Mouse (Mus musculus) kidney, postnatal 0 days (tissue): ENCODE results near the gene Atg4a-ps. TPM values are rescaled to one million over a fixed set of nuclear protein-coding genes. Genes with fewer than 3 reads are reported as not detected.

Experiments used
- ATAC-seq: fragments of 200-750 bp; cut with Nextera tagmentation; replicated peaks from 2 replicates; pipeline ENCODE4 v1.8.0; 2017; ENCODE audit warnings: low read depth, moderate number of reproducible peaks, moderate TSS enrichment, moderate library complexity; ENCODE audit not compliant: low FRiP score
- DNase-seq: peaks from one replicate; pipeline ENCODE4 v3.0.0-alpha.2; 2016; ENCODE audit warnings: low spot score
- H3K27ac ChIP-seq: fragments of 300-500 bp; sonication (generic); 2 replicates; pipeline ENCODE4 v1.5.1; 2014; ENCODE audit warnings: mild to moderate bottlenecking
- H3K27me3 ChIP-seq: fragments of 300-500 bp; sonication (generic); 2 replicates; pipeline ENCODE4 v1.6.1; 2014; ENCODE audit warnings: low read length, mixed read lengths; ENCODE audit not compliant: insufficient read depth
- H3K36me3 ChIP-seq: fragments of 300-500 bp; sonication (generic); 2 replicates; pipeline ENCODE4 v1.6.1; 2014; ENCODE audit warnings: low read length, mixed read lengths; ENCODE audit not compliant: insufficient read depth
- H3K4me1 ChIP-seq: fragments of 300-500 bp; sonication (generic); replicated peaks from 2 replicates; pipeline ENCODE4 v1.6.1; 2014; ENCODE audit warnings: antibody characterized with exemption, low read length, mixed read lengths; ENCODE audit not compliant: insufficient read depth
- H3K4me2 ChIP-seq: fragments of 300-500 bp; sonication (generic); 2 replicates; pipeline ENCODE4 v1.6.1; 2014; ENCODE audit warnings: mild to moderate bottlenecking, low read length, moderate library complexity, mixed read lengths
- H3K4me3 ChIP-seq: fragments of 300-500 bp; sonication (generic); replicated peaks from 2 replicates; pipeline ENCODE4 v1.5.1; 2014; ENCODE audit warnings: low read depth, low read length
- H3K9ac ChIP-seq: fragments of 300-500 bp; sonication (generic); 2 replicates; pipeline ENCODE4 v1.6.1; 2014; ENCODE audit warnings: low read depth, low read length
- H3K9me3 ChIP-seq: fragments of 300-500 bp; sonication (generic); replicated peaks from 2 replicates; pipeline ENCODE4 v1.6.1; 2016; ENCODE audit warnings: low read length, inconsistent platforms, mixed read lengths
- CTCF ChIP-seq: IDR thresholded peaks from 2 replicates; pipeline ENCODE4 v1.5.1; 2016; ENCODE audit warnings: antibody characterized with exemption, low read depth, mild to moderate bottlenecking, moderate library complexity
- WGBS: fragments of 180-500 bp; shearing (Covaris S2); extraction: QIAGEN DNeasy Blood & Tissue Kit; methylation state at CpG from one replicate; pipeline ENCODE4 v1.1.7; 2014; 5-methylcytosine and 5-hydroxymethylcytosine counted together
- polyA plus RNA-seq: library from polyadenylated mRNA; unstranded; fragments of >200 nt; fragmentation: Nextera tagmentation; extraction: Ambion mirVana; gene quantifications from 2 replicates; pipeline ENCODE4 v1.2.1, GENCODE M21; 2015

The Atg4a-ps gene
- polyA plus RNA-seq, 1 experiment from 2014 or later, result 0.26 TPM

DNA sequence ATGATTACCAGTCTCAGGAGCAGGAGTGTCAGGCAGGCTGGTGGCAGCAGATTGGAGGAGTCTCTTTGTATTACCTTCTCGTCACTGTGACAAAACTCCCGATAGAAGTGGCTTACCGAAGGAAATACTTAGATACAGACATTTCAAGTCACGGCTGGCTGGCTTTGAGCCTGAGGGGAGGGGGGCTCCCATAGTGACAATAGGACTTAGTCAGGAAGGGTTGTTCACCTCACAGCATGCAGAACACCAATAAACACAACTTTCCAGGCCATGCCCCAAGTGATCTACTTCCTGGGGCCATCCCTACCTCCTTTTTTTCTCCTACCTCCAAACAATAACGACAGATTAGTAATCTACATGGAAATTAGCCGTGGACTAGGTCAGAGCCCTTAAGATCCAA, 32.9 kb upstream of the Atg4a-ps start:
- ATAC-seq (no peak), DNase-seq (no peak)
- Histone ChIP-seq H3K27me3 (no peaks in the 10 kb centered on the region), H3K4me3 (no peak overlapping the region), H3K4me1 (no peaks in the 10 kb centered on the region), H3K9me3 (no peaks in the 10 kb centered on the region), H3K9ac (no peak overlapping the region), H3K36me3 (no peaks in the 10 kb centered on the region), H3K27ac (no peak overlapping the region), H3K4me2 (no peak overlapping the region)
- TF ChIP-seq CTCF, result no peak
- 18% methylated on average over 6 of the region's 6 CpGs for WGBS

DNA sequence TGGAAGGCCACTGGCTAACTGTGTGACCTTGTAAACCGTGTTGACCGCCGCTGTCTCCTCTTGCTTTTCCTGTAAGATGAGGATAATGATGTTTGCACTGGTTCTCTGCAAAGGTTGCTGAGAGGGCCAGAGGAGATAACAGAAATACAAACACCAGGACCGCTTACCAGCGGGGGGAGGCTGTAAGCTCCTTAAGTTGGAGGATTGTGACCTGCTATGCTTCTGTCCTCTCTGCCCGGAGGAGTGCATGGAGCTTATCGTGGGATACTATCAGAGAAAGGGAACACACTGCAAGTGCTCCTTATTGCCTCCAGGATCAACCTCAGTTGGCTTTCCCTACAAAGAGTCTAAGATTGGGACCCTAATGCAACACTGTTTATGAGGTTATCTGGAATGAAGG, 26.8 kb upstream of the Atg4a-ps start:
- ATAC-seq, result no peak
- WGBS, result 28% methylated on average over 7 of the region's 7 CpGs
- no peaks in the 10 kb centered on the region for H3K36me3 ChIP-seq
- no peak overlapping the region for H3K9ac ChIP-seq
- H3K9me3 ChIP-seq, result no peaks in the 10 kb centered on the region
- no peak for DNase-seq
- no peak overlapping the region for H3K4me3 ChIP-seq
- H3K27me3 ChIP-seq, result no peaks in the 10 kb centered on the region
- TF ChIP-seq CTCF, result no peak
- no peaks in the 10 kb centered on the region for H3K4me1 ChIP-seq
- no peak overlapping the region for H3K4me2 ChIP-seq
- H3K27ac ChIP-seq, result no peak overlapping the region

DNA sequence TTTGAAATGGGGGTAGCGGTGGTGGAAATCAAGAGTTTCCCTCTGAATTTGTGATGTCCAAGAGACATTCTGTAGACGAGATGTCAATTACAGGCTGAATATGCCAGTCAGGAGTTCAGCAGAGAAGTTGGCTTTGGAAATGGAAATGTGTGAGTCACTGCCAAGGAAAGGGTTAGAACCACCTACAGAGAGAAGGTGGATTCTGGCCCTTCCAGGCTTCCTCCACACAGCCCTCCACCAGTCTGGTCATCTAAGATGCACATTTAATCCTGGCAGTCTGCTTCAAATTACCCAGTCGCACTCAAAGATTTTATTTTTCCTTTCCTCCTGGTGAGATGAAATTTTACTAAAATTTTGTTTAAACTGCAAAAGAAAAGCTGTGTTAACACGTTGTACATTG, 26.2 kb upstream of the Atg4a-ps start:
- DNase-seq (no peak), ATAC-seq (no peak)
- no peaks in the 10 kb centered on the region for H3K9me3 ChIP-seq
- H3K4me3 ChIP-seq, result no peak overlapping the region
- H3K4me1 ChIP-seq, result no peaks in the 10 kb centered on the region
- TF ChIP-seq CTCF, result no peak
- H3K27me3 ChIP-seq, result no peaks in the 10 kb centered on the region
- no peaks in the 10 kb centered on the region for H3K36me3 ChIP-seq
- no peak overlapping the region for H3K9ac ChIP-seq
- H3K4me2 ChIP-seq, result no peak overlapping the region
- 81% methylated on average over 4 of the region's 4 CpGs for WGBS
- no peak overlapping the region for H3K27ac ChIP-seq

DNA sequence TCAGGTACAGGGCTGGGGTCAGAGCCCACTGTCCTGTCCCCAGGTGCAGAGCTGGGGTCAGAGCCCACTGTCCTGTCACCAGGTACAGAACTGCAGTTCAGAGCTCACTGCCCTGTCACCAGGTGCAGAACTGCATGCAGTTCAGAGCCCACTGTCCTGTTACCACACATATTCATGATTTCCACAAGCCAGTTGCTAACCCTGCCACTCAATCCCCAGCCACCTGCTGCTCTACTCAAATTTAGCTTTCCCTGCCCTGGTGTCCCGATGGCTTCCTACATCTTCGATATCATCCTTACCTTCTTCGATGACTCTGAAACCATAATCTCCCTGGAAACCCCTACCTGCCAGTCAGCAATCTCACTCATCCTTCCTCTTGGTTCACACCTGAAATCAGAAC, 17.5 kb upstream of the Atg4a-ps start:
- no peak for TF ChIP-seq CTCF
- ATAC-seq, result no peak
- WGBS, result 94% methylated on average over 3 of the region's 3 CpGs
- Histone ChIP-seq H3K4me1 (no peaks in the 10 kb centered on the region), H3K27me3 (no peaks in the 10 kb centered on the region), H3K4me2 (no peak overlapping the region), H3K9me3 (no peaks in the 10 kb centered on the region), H3K27ac (no peak overlapping the region), H3K36me3 (no peaks in the 10 kb centered on the region), H3K9ac (no peak overlapping the region), H3K4me3 (no peak overlapping the region)
- no peak for DNase-seq

DNA sequence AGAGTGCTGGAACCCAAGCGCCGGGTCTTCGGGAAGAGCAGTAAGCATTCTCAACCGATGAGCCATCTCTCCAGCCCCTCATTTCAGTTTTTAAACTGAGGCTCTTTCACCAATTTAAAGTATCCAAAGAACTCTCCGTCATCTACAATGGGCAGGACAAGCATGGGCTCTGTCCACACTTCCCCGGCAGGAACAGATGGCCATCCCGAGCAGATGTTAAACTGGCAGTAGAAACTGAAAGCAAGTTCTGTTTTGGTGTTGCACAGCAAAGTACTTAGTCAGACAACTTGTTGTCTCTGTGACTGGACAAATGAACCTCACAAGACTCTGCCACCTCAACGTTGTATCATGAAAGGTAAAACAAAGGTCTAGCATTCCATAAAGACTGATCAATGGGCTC, 15.8 kb upstream of the Atg4a-ps start:
- no peak overlapping the region for H3K9ac ChIP-seq
- DNase-seq (no peak), ATAC-seq (no peak)
- no peaks in the 10 kb centered on the region for H3K36me3 ChIP-seq
- H3K27me3 ChIP-seq, result no peaks in the 10 kb centered on the region
- H3K4me1 ChIP-seq, result no peaks in the 10 kb centered on the region
- no peak overlapping the region for H3K27ac ChIP-seq
- no peak for TF ChIP-seq CTCF
- H3K4me2 ChIP-seq, result no peak overlapping the region
- no peak overlapping the region for H3K4me3 ChIP-seq
- H3K9me3 ChIP-seq, result no peaks in the 10 kb centered on the region
- 82% methylated on average over 8 of the region's 8 CpGs for WGBS

DNA sequence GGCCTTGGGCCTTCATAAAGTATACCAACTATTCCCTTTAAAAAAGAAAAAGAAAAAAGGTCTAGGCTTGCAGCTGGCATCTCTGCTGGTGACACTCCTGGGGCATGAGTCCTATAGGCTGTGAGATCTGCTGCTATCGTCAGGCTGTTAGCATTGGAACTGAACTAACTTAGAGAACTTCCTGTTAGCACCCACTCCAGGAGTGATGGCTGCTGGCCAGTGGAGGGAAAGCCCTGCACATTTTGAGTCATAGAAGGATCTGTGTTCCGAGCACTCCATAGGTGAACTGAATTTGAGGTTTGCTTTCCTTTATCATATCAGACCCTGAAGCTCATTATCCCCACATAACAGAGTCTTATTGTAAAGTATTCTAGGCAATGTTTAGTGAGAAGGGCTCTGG, 14.1 kb upstream of the Atg4a-ps start:
- no peak for DNase-seq
- Histone ChIP-seq H3K27me3 (no peaks in the 10 kb centered on the region), H3K36me3 (no peaks in the 10 kb centered on the region), H3K4me1 (no peaks in the 10 kb centered on the region), H3K27ac (no peak overlapping the region), H3K4me2 (no peak overlapping the region), H3K4me3 (no peak overlapping the region), H3K9me3 (no peaks in the 10 kb centered on the region), H3K9ac (no peak overlapping the region)
- WGBS, result 59% methylated on average over 2 of the region's 2 CpGs
- no peak for TF ChIP-seq CTCF
- no peak for ATAC-seq

DNA sequence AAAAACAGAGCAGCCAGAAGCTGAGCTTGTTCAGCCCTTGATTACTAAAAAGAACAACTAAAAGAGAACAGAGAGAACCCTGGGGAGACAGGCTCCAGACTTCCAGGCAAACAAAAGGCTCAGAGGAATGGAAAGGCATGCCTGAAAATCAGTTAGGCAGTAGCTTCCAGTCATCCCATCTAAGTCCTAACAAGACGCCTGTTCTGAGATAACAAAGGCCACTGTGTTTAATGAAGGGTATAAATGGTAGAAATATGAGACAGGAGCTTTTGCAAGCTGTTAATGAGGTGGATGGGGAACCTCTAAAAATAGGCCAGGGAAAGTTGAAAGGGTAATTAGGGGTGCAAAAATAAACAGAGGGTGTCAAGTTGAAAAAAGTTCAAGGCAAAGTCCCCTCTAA, 4.5 kb upstream of the Atg4a-ps start:
- DNase-seq (peak; percentile 26), ATAC-seq (no peak)
- no peaks in the 10 kb centered on the region for H3K36me3 ChIP-seq
- 42% methylated on average over 1 of the region's 1 CpGs for WGBS
- no peak overlapping the region for H3K9ac ChIP-seq
- no peaks in the 10 kb centered on the region for H3K9me3 ChIP-seq
- H3K4me3 ChIP-seq, result no peak overlapping the region
- H3K4me1 ChIP-seq, result no peaks in the 10 kb centered on the region
- H3K27me3 ChIP-seq, result no peaks in the 10 kb centered on the region
- H3K4me2 ChIP-seq, result no peak overlapping the region
- H3K27ac ChIP-seq, result no peak overlapping the region
- no peak for TF ChIP-seq CTCF
